Mouse (Mus musculus) R1 (cell line): ENCODE results near the gene Pcgf1.

Source experiments
- DNase-seq: peaks from one replicate; pipeline ENCODE4 v3.0.0-alpha.2; 2018; ENCODE audit warnings: low read depth, low spot score

Gene Pcgf1

DNA sequence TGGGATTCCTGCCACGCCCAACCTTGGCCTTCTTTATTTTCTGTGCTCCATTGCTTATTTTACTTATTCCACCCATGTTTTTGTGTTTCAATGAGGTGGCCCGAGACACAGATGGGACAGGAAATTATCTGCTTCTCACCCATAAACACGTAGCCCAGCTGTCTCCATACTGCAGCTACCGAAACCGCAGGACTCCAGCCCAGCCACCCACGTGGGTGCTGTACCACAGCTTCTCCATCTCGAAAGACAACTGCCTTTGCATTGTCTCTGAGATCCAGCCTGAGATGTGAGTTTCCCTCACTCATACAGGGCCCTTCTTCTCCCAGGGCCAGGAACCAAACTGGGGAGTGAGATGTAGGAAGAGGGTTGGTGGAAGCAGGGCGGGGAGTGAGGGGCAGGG lies 11.7 kb upstream of the Pcgf1 start:
- peak; percentile 18 for DNase-seq

DNA sequence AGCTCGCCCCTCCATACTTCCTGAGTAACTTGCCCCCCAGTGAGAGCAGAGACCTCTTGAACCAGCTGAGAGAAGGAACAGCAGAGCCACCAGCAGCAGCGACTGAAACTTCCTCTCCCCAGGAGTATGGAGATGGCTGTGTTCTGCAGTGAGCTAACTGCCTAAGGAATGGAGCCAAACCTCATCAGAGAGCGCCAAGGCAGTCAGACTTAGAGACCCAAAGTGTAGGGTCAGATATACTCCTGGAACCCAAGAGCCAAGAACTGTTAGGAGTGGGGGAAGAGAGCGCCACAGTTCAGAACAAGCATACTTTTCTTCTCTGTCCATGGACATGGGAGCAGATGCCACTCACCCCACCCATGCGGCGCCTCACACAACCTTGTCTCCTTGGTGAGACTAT lies 11.2 kb upstream of the Pcgf1 start:
- DNase-seq, result no peak

DNA sequence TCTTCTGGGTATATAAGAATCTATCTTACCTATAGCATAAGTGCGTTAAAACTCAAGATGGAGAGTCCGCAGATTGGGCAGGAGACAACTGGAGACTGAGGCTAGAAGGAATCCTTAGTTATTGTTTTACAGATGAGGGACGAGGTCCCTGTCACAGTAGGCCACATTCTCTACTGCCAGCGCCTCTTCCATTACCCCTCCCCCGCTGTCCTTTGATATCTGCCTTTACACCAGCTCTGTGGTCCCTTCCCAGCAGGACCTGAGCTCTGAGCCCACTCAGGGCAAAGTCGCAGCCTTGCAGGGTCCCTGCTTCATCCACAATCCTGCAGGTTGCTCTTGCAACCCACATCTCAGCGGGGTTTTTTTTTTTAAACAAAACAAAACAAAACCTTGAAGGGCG lies 9.4 kb upstream of the Pcgf1 start:
- DNase-seq, result peak; percentile 60

DNA sequence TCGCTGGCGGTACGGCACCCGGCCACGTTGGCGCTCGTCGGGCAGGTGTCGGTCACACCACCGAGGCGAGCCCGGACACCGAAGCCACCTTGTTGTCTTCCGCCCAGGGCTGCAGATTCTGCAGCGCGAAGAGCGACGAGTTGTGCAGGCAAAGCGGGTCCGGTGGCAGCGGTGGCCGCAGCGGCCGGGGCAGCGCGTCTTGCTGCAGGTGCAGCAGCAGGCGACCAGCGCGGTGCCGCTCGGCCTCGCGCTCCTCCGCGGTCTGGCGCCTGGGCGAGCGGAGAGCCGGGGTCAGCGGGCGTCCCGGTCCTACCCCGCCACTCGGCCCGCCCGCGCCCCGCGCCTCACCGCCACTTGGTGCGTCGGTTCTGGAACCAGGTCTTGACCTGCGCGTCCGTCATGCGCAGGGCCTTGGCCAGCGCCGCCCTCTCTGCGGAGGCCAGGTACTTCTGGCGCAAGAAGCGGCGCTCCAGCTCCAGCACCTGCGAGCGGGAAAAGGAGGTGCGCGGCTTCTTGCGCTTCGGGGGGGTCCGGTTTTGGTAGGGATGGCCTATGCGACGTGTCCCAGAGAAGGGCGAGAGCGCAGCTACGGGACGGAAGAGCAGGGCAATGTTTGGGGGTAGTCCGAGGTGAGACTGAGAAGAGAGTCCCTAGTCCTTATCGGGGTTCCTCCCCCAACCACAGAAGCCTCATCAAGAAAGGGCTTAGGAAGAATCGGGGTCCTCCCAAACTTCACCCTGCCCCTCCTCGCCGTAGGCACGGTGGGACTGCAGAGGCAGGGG lies 8.8 kb upstream of the Pcgf1 start:
- DNase-seq, result peak; percentile 38

DNA sequence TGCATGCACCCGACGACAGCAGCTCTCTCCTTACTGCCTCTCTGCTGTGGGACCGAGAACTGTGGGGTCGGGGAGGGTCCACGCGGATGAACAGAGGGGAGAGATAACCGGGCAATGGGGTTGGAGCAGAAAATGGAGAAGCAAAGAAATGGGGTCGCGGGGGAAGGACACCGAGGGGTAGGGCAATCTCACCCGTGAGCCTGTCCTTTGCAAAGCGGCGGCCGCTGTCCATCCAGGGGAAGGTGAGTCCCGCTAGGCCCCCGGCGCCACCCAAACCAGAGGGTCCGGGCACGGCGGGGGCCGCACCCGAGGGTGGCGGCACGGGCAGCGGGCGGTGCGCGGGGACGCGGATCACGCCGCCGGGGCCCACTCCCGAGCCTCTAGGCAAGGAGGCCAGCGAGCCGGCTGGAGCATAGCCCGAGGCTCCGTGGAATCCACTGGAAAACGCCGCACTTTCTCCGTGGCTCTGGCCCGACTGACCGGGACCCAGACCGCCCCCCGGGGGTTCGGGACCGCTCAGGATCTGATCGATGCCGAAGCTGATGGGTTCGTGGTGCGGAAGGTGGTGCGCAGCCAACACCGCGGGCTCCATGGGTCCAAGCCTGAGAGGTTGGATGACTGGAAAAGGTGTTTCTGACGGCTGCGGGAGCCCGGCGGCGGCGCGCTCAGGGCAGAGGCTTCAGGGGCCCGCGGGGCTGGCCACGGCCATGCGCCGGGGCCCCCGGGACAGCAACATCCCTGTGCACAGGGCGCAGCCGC lies 8.0 kb upstream of the Pcgf1 start:
- DNase-seq, result peak; percentile 37

DNA sequence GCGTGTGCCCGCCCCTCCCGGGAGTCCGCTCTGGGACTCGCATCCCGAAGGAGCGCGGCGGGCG lies 7.6 kb upstream of the Pcgf1 start, which contains the start of gene Tlx2:
Gene Tlx2, minus strand, starts transcription at position 47 of the 64 bp plus-strand sequence.
- DNase-seq, result no peak

DNA sequence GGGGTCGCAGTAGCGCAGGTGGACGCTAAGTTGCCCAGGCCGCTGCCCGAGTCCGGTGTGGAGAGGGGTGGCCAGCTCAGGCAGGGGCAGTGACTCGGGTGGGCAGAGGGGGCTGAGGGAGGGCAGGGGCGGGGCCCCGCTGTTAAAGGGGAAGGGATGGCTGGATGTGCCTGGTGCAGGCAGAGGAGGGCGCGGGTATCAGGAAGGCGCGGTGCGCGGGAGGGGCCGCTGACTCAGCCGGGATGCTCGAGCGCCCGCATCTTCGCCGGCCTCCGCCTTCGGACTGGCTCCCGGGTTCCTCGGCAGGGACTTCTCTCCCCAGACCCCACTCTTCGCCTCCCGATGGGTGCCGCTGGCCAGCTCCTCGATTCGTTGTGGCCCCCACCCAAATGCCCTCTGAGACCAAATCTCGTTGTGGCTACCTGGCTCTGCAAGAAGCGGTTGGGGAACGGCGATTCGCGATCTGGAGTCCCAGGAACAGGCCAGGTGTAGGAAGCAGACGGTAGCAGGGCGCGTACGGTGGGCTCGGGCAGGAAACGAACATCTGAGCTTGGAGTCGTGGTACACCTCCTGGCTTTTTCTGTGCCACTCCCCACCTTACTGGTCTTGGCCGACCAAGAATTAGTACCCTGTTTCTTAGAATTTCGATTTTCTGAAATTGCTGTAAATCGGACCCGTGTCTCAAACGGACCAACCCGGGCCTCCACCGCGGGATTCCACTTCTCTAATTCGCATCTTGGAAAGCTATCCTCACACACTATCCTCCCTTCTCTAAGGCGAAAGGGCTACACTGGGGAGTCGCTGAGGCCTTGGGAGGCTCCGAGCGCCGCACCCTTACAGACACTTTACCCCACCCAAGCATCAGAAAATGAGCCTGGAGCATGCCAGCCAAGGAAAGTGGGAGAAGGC lies 7.1 kb upstream of the Pcgf1 start:
- DNase-seq, result peak; percentile 48

DNA sequence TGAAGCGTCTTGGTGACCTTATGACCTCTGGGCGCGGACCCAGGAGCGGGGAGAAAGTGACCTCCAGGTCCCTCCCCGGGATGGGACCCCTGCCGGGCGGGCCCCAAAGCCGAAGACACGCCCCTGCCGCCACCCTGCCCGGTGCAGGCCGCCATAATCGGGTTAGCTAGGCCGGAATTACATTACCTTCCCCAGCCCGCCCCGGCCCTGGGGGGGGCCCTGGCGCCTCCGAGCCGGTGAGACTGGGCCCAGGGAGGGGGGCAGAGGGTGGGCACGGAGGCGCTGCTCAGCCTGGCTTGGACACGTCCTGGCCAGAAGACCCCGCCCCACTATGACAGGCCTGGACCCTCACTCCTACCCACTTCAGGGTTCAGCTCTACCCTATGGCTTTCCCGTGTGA lies 6.4 kb upstream of the Pcgf1 start:
- no peak for DNase-seq

DNA sequence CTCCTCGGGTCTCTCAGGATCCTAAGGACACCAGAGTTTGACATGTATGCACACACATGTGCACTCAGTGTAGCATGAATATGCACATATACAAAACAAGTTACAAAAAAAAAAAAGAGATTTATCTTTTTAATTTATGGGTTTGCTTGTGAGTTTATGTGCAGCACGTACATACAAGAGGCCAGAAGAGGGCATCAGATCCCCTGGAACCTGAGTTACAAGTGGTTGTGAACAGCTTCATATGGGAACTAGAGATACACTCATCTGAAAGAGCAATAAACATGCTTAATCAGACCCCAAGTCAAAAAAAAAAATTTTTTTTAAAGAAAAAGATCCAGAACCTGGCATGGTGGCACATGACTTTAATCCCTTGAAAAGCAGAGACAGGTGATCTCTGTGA lies 2.7 kb upstream of the Pcgf1 start:
- DNase-seq, result peak; percentile 28

DNA sequence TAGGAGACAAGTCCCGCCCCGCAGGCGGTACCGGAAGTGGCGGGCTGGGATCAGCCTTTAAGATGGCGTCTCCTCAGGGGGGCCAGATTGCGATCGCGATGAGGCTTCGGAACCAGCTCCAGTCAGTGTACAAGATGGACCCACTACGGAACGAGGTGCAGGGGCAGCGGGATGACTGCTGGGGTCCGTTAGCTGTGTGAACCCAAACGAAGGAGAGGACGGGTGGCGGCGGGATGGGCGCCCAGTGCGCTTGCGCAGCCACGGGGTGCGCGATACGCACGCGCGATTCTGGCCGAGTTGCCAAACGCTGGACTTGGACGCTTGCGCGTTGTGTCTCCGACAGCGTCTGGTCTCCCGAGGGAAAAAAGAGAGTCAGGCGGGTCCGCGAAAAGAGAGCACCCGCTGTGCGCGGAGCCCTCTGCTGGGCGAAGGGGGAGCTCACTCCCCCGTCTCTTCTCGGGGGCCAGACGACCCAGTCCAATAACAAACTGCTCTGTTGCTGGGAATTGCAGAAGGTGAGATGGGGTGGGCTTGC lies 722 bp downstream of the Pcgf1 start:
- DNase-seq, result peak; percentile 97

DNA sequence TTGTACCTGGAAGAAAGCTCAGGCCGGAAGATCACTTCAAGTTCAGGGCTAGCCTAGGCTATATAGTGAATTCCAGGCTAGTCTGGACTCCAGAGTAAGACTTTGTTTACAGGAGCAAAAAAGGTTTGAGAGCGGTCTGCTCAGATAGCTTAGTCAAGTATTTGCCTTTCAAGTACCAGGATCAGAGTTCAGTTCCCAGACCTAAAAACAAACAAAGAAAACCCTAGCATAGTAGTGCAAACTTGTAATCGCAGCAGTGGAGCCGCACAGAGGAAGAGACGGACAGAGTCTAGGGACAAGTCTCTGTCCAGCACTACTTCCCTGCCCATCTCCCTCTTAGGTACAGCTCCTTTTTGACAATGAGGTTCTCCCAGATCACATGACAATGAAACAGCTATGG lies 2.5 kb downstream of the Pcgf1 start:
- DNase-seq, result no peak

DNA sequence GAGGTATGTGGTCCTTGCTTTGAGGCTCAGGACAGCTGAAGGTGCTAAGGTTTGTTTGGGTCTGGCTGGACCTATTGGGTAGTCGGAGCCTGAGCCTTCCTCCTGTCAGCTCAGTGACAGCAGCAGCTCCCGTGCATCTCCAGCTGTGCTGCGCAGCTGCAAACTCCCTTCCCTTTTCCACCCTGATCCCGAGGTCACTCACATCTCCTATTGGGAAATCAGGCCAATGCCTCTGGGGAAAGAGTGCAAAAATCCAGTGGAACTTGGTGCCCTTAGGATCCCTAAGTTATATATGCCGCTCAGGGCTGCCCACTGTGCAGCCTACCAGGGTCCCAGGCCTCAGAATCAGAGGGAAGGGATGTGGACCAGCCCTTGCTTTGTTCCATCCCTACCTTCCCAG lies 5.8 kb downstream of the Pcgf1 start:
- DNase-seq, result no peak

DNA sequence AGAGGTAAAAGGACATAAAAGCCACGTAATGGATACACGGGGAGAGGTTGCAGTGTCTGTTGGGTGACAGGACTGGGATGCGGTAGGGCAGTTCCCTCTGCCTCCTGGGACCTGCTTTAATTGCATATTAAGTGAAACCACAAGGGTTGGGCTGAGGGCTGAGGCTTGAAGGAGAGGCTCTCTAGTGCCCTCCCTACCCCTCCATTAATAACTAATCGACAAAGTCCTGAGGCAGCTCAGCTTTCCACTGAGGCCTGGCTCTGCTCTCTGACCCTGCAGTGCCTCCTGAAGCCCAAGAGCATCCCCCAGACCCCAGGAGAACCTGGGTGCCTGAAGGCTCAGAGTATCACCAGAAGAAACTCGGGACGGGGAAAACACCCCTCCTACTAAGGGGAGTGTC lies 6.8 kb downstream of the Pcgf1 start:
- DNase-seq, result no peak

DNA sequence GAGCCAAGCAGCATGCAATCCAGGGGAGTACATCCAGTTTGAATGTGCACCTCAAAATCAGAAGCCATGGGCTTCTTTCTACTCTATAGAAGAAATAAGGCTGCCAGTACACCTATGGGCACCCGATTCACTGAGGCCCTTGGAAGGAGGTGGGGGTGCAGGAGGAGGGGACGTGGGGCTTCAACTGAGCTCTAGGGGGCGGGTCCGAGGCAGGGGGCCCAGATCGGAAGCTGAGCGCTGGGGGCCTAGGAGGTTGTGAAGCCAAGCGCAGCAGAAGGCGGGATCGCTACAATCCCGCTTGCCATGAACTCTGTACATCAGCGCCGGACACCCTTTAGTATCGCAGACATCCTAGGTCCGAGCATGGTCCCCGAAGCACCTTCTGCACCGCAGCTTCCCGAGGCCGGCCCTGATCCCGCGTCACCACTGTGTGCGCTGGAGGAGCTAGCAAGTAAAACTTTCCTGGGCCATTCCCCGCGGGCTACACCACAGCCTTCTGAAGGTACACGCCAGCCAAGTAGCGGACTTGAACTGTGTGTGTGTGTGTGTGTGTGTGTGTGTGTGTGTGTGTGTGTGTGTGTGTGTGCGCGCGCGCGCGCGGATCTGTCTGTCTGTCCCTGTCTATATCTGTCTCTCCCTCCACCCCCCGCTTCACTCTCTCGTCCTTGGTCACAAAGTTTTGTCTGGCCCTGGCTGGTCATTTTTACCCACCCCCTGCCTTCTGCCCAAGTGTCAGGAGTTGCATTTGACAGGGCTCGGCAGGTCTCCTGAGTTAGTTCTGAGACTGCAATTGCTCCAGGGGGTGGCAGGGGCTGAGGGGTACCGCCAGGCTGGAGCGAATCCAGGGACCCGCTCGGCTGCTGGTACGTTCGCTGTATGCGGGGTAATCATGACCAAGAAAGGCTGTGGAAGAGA lies 8.7 kb downstream of the Pcgf1 start, which contains the start of gene Lbx2:
Gene Lbx2, plus strand, starts transcription at position 247 of the 915 bp plus-strand sequence.
- peak; percentile 31 for DNase-seq

DNA sequence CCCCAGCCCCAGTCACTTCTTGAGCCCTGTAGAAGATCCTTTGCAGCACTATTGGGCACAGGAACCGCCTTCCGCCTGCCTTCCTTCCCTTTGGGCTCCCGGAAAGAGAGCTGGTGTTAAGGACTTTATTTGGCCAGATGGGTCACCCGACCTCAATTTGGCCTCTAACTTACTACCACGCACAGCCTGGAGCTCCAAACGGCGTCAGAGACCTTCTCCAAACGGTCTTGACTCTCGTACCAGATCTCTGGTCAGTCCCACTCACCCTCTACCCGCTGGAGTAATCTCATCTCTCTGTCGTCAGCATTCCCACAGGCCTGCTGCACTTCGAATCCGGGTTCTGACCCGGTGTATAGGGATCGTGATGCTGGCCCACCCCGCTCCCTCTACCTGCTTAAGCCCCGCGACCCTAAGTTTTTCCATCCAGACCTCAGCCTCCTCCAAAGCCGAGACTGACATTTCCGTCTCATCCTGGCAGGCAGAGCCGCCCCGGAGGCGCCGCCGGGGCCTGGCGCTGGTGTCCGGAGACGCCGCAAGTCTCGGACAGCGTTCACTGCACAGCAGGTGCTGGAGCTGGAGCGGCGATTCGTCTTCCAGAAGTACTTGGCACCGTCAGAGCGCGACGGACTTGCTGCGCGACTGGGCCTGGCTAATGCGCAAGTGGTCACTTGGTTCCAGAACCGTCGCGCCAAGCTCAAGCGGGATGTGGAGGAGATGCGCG lies 9.7 kb downstream of the Pcgf1 start:
- peak; percentile 27 for DNase-seq

DNA sequence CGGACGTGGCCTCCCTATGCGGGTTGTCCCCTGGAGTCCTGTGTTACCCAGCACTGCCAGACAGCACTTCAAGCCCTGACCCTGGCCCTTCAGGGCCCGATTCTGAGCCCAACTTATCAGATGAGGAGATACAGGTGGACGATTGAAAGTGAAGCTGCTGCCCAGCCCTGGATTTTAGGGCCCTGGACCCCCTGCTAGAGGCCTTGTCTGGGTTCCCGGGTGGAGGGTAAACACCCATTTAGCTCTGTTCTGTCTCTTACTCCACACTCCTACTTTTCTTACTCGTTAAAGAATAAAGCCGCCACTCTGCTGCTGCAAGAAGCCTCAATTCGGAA lies 10.2 kb downstream of the Pcgf1 start:
- DNase-seq, result no peak

DNA sequence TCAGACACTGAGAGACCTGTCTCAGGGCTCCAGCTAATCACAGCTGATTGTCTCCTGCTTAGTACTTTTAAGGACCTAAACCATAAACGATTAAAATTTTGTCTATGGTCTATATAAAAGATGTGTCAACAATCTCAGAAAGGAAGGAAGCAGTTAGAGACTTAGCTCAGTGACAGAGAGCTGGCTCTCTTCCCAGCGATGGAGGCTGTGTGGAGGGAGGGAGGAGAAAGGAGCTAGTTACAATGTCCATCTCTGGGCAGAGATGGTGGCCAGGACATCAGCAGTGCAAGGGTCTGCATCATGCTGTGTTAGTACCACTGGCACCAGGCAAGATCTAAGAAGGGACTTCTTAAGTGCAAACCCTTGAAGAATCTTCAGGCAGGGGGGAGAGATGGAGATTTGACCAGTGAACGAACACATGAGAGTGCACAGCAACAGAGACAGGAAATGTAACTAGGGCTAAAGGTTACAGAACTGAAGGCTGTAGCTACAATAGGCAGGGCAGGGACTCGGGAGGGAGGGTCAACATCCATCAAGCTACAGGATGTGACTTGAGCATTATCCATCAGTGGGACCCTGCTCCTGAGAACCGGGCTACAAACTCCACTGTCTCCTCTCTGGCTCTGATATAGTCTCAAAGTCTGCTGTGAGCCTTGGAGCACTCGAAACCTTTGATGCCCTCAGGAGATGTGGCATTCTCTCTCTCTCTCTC lies 14.9 kb downstream of the Pcgf1 start:
- DNase-seq, result no peak

DNA sequence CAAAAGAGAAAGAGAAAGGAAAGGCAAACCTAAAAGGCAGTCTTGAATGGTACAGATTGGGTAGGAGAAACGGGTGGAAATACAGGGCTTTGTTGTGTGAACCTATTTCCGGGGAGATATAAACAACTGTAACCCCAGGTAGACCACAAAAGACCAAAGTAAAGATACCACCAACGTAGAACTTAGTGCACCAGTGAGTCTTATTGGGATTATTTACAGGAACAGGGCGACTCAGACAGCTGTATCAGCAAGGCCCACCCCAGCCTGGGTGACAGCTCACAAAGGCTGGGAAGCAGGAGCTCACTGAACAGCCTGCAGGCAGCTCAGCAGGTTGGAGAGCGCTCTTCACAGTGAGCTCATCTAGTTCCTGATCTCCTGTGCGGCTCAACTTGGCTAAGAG lies 18.3 kb downstream of the Pcgf1 start:
- DNase-seq, result no peak

DNA sequence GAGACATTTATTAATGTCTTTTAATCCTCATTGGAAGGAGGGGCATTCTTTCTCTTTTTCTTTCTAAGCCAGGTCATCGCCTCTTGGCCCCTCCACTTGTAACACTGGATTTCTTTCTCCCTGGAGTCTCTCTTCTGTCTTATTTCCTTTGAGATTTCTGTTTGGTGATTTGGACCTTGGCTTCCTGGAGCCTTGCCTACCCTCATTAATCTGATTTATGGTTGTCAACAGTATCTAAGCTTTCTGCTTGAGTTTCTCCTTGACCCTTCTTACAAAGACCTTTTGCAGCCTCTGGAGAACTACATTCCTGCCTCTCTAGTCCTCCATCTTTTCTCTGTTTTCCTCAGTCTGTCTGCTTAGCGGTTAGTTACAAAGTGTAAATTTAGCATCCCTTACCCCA lies 20.7 kb downstream of the Pcgf1 start:
- DNase-seq, result no peak

DNA sequence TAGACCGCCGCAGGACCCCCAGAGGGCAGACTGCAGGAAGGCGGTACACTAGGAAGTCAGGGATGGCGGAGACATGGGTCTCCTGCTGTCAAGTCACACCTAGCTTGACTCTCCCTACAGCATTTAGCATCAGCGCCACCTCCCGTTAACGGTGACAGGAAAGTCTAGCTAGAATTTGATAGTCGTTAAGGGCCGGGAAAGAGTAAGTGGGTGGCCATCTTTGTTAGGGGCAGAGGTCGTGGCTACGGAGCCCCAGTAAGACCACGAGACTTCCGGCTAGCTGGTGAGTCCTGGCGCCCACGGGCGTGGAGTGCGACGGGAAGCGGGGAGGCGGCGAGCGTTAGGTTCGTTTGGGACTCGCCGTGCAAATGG lies 23.6 kb downstream of the Pcgf1 start, which contains the start of the genes Ccdc142 and Gm42688:
Gene Ccdc142, plus strand, starts transcription at position 286 of the 372 bp plus-strand sequence.
Gene Gm42688, plus strand, starts transcription at position 302 of the 372 bp plus-strand sequence.
- peak; percentile 92 for DNase-seq
